8 mouse cellular contexts compared by ENCODE assay signal in the genomic region with DNA sequence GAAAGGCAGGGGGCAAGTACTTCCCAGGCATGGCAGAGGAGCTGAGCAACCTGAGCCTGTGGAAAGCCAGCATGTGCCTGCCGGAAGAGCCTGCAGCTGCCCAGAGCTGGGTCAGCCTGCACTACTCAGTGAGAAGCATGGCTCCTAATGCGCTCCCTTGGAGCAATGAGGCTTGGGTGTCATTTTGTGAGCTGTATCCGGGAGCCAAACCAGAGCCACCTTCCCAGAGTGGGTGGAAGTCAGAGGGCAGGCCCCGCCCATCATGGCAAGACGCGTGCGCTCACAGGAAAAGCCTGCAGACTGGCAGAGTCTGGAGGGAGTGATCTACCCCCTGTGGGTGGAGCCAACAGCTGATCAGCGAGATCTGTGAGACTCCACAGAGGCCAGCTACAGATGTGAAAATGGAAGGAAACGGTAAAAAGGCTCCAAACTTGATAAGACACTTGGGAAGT.
A peak's percentile ranks its signal among the peaks of the same experiment; 100 is the strongest.
DNase-seq lines count a peak whose midpoint lies in the region; ATAC-seq and TF ChIP-seq lines count a peak whose summit lies in the region.

No protein-coding gene starts in this region.

- peak overlapping the region; percentile 57 for H3K4me2 ChIP-seq in embryonic facial prominence, embryonic 11.5 days (ENCODE audit: low read depth, low read length)
- H3K4me2 ChIP-seq in lung, embryonic 15.5 days = peak overlapping the region; percentile 79

- no peaks in the 10 kb centered on the region for H3K36me3 ChIP-seq in C2C12 (ENCODE audit: control insufficient read depth, insufficient read depth)
- H3K36me3 ChIP-seq in embryonic facial prominence, embryonic 11.5 days (replicated peaks; ENCODE audit: control insufficient read depth, insufficient read depth, low read depth, low read length) = no peaks in the 10 kb centered on the region
- no peaks in the 10 kb centered on the region for H3K36me3 ChIP-seq in lung, embryonic 15.5 days

- H3K4me1 ChIP-seq in embryonic facial prominence, embryonic 11.5 days (ENCODE audit: control insufficient read depth, insufficient read depth, low read length) = no peaks in the 10 kb centered on the region
- 0 out of 2 replicates have a peak, but pooled peaks cover 3% of the 10 kb centered on the region for H3K4me1 ChIP-seq in lung, embryonic 15.5 days

- ATAC-seq in embryonic facial prominence, embryonic 11.5 days (replicated peaks; ENCODE audit: insufficient number of reproducible peaks, low FRiP score, low TSS enrichment, low read depth) = peak; percentile 90
- peak; percentile 95 for ATAC-seq in lung, embryonic 15.5 days (ENCODE audit: borderline replicate concordance, extremely low read depth, low FRiP score, low TSS enrichment)
- ATAC-seq in neutrophil, adult 5-6 weeks (ENCODE audit: extremely low read depth, insufficient number of reproducible peaks, low FRiP score, poor library complexity, severe bottlenecking) = peak; percentile 53; the same call in 1 of the 2 replicates

- no peak overlapping the region for H3K27ac ChIP-seq in embryonic facial prominence, embryonic 11.5 days (replicated peaks; ENCODE audit: low read depth, low read length)
- H3K27ac ChIP-seq in lung, embryonic 15.5 days = no peak overlapping the region

- TF ChIP-seq CTCF in C2C12 (IDR thresholded peaks at IDR 0.05; ENCODE audit: control insufficient read depth, insufficient read depth, insufficient read length) = no peak

- peak overlapping the region; percentile 57 for H3K9ac ChIP-seq in embryonic facial prominence, embryonic 11.5 days (replicated peaks; ENCODE audit: low read length)
- 0 out of 2 replicates have a peak overlapping the region, but pooled peaks have one; percentile 25 for H3K9ac ChIP-seq in lung, embryonic 15.5 days

- H3ac ChIP-seq in C2C12 (ENCODE audit: control insufficient read depth, insufficient read length, low read depth) = peak overlapping the region; percentile 15

- under 1% methylated on average over 9 of the region's 9 CpGs for WGBS in embryonic facial prominence, embryonic 11.5 days
- 2% methylated on average over 9 of the region's 9 CpGs for WGBS in lung, embryonic 15.5 days

- peak; percentile 93 for DNase-seq in R1 (ENCODE audit: low read depth, low spot score)
- peak; percentile 85 for DNase-seq in embryonic facial prominence, embryonic 11.5 days (ENCODE audit: low spot score)
- peak; percentile 16 for DNase-seq in heart, adult 8-10 months (ENCODE audit: low spot score)
- DNase-seq in kidney, adult 18-20 months = peak; percentile 67
- peak; percentile 83 for DNase-seq in thymus, postnatal 4 days

- no peaks in the 10 kb centered on the region for H3K27me3 ChIP-seq in C2C12 (ENCODE audit: control insufficient read depth, insufficient read depth, insufficient read length)
- no peaks in the 10 kb centered on the region for H3K27me3 ChIP-seq in embryonic facial prominence, embryonic 11.5 days (ENCODE audit: control insufficient read depth, insufficient read depth, low read length)
- H3K27me3 ChIP-seq in lung, embryonic 15.5 days = no peaks in the 10 kb centered on the region

- no peaks in the 10 kb centered on the region for H3K9me3 ChIP-seq in embryonic facial prominence, embryonic 11.5 days (replicated peaks; ENCODE audit: control insufficient read depth, low read length)
- H3K9me3 ChIP-seq in lung, embryonic 15.5 days = no peaks in the 10 kb centered on the region

- no peaks in the 10 kb centered on the region for H3K79me2 ChIP-seq in C2C12 (ENCODE audit: control insufficient read depth, insufficient read depth)

- H3K4me3 ChIP-seq in C2C12 (ENCODE audit: insufficient read depth, poor library complexity, severe bottlenecking) = no peak overlapping the region
- H3K4me3 ChIP-seq in embryonic facial prominence, embryonic 11.5 days (ENCODE audit: low read depth, low read length) = peak overlapping the region; percentile 30
- H3K4me3 ChIP-seq in lung, embryonic 15.5 days = peak overlapping the region; percentile 41

- no peaks in the 10 kb centered on the region for H3K79me3 ChIP-seq in C2C12 (ENCODE audit: low read depth)

TF ChIP-seq in C2C12, 6 proteins besides CTCF, POLR2A, EP300 and RAD21:
- TF ChIP-seq MYOG (IDR thresholded peaks at IDR 0.05; ENCODE audit: control insufficient read depth, extremely low read depth, insufficient read length) (no peak), CEBPB (IDR thresholded peaks at IDR 0.05; ENCODE audit: low read depth) (no peak), MAX (IDR thresholded peaks at IDR 0.05) (no peak), USF1 (IDR thresholded peaks at IDR 0.05; ENCODE audit: low read depth) (no peak), MYOD1 (IDR thresholded peaks at IDR 0.05; ENCODE audit: control insufficient read depth, insufficient read length, low read depth) (no peak), FOSL1 (IDR thresholded peaks at IDR 0.05; ENCODE audit: insufficient read depth, low read length, poor library complexity, severe bottlenecking) (no peak)

Comparison
In these comparisons a context has a peak if more than half of its experiments do, and no peak if none do; other contexts are left out.
1. DNase-seq: peak in every context shown above with its lines; median percentile 93 in R1; 85 in embryonic facial prominence, embryonic 11.5 days; 83 in thymus, postnatal 4 days; 67 in kidney, adult 18-20 months; 16 in heart, adult 8-10 months.